Mouse (Mus musculus): ENCODE measurements around the gene Tyro3.

Gene Tyro3

DNA sequence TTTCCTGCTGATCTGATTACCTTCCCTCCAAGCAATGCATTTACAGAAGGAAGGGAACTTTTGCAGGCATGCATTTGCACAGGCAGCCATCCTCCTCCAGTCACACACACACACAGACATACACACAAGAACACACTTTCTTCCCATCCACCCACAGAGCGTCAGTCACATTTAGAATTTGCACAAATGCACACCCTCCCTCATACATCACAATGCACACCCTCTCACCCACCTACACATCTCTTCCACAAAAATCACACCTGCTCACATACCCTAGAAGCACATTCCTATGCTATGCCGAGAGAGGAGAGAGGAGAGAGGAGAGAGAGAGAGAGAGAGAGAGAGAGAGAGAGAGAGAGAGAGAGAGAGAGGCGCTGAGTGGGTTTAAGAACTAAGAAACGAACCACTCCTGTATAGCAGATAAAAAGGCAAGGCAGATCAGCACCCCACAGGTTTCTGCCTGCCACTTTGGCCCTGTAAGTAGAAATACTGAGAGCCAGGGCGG is at the start of gene Tyro3:
Gene Tyro3, plus strand, starts transcription at position 455 of the 505 bp plus-strand sequence.
- DNase-seq (ENCODE audit: low spot score) = no peak

- DNase-seq (ENCODE audit: low spot score) = no peak
These were observed 48.3 kb upstream of the Tyro3 start for GRCm38 (mm10) chr2:119749260-119749659.

DNA sequence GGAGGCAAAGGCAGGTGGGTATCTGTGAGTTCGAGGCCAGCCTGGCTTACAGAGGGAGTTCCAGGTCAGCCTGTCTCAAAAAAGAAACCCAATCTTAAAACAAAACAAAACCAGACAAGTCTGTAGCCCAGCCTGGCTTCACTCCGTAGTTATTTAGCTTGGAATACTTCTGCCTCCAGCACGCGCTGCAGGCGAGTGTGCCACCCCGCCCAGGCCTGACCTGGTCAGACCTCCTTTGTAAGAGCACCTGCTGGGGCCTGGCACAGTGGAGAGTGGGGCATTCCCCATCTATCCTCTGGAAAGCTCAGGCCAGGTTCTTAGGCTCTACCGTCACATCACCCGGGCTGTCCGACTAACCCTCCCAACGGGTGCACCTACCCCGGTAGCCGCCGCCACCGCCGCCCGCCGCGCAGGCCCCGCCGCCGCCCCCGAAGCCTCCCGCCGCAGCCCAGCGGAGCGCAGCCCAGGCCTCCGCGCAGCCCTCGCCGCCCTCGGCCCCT is 39.9 kb upstream of the Tyro3 start:
- DNase-seq (ENCODE audit: low spot score) = no peak

DNA sequence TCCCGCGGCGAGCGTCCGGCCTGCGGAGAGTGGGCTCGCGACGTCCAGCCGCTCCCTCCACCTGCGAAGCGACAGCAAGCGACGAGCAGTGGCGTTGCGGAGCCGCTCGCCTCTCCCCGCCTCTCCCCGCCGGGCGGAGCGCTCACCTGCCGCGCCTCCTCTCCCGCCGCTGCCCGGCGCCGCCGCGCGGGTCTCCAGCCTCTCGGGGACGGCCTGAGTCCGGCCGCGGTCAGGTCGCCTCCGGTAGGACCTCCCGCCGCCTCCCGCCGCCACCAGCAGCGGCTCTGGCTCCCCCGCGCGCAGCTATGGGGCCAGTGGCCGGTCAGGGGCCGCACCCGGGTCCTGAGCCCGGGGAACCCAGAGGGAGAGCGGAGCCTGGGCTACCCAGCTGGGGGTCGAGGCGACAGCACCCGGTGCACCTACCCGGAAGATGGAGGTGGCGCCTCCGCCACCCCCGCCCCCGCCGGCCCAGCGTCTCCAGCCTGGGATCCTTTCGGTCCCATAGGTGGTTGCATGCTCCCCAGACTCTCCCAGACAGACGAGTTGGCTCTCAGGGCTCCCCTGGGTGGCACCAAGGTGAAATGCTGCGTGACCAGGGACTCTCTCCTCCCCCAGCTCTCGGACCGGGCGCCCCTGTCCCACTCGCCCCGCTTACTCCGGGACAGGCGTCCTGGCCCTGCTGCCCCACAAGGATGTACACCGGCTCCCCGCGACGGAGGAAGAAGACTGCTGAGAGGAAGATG is 39.3 kb upstream of the Tyro3 start:
- peak; percentile 11 for DNase-seq (ENCODE audit: low spot score)

- DNase-seq (ENCODE audit: low spot score) = no peak
These were observed 38.4 kb upstream of the Tyro3 start for GRCm38 (mm10) chr2:119758844-119759835.

DNA sequence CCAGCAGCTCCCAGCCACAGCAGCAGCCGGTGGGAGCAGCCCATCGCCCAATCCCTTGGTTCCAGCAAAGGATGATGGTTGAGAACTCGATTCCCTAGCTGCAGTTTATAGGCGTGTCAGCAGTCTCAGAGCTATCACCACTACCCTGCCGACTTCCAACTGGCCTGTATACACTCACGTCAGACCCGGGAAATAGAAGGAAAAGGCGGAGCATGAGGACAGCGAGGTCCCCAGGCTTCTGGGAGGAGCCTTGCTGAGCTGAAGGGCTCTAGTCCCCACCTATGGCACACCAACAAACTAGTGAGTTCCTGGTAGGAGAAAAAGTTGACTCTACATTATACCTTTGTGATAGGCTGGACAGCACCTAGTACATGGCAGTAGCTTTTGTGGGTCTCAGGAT is 37.3 kb upstream of the Tyro3 start, which contains the start of gene Ltk:
Gene Ltk, minus strand, starts transcription at position 181 of the 400 bp plus-strand sequence.
- DNase-seq (ENCODE audit: low spot score) = no peak

DNA sequence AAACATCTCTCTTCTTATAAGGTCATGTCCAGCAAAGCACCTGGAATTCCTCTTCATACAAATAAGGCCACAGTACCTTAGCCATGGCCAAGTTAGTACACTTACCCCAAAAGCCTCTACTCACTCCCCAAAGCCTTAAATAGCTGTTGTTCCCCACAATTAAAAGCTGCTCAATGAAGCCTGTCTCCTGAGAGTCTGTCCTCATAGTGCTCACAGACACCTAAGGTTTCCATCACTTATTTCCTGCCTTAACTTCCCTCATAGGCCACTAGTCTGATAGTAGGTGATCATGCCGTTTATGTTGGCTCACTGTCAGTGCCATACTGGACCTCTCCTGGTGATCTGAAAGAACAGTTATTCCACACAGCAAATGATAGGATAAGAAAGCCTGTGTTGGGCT is 35.3 kb upstream of the Tyro3 start:
- no peak for DNase-seq (ENCODE audit: low spot score)

DNA sequence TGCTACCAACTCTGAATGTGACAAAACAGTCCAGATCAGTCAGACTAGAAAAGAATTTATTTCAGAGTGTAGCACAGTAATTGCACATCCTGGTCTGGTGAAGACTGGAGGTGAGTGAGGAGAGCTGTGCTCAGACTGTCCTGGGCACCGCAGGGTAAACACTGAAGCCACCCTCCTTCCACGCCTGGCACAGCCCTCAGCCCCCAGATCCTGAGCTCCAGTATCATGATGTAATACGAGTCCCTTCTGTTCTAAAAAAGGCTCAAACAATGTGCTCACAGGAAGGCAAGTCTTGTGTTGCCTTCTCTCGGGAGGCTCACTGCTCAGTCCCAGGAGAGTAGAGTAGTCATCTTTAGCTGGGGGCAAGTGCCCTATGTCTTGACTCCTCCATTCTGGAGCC is 33.6 kb upstream of the Tyro3 start:
- no peak for DNase-seq (ENCODE audit: low spot score)

GRCm38 (mm10) chr2:119767246-119767645 is 30.3 kb upstream of the Tyro3 start:
- DNase-seq (ENCODE audit: low spot score) = no peak

- DNase-seq (ENCODE audit: low spot score) = peak; percentile 78
These were observed 10.2 kb upstream of the Tyro3 start, which contains the start of gene Rpap1 for GRCm38 (mm10) chr2:119787206-119787883. TSS of gene Rpap1 (minus strand) at chr2:119787537.

DNA sequence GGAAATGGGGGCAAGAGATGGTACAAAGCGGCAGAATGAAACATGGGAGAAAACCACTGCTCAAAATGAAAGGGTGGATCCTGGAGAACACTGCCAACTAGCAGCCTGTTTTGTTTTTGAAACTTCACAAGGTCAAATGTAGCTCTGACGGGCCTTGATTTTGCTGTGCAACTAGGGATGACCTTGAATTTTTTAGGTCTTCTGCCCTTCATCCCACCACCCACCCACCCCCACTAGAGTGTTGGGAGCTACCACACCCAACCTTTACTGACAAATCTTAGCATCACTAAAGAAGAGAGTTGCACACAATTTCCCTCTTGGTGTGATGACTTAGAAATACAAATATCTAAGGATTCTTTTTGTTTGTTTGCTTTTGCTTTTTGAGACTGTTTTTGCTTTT is 7.5 kb upstream of the Tyro3 start:
- no peak for DNase-seq (ENCODE audit: low spot score)

DNA sequence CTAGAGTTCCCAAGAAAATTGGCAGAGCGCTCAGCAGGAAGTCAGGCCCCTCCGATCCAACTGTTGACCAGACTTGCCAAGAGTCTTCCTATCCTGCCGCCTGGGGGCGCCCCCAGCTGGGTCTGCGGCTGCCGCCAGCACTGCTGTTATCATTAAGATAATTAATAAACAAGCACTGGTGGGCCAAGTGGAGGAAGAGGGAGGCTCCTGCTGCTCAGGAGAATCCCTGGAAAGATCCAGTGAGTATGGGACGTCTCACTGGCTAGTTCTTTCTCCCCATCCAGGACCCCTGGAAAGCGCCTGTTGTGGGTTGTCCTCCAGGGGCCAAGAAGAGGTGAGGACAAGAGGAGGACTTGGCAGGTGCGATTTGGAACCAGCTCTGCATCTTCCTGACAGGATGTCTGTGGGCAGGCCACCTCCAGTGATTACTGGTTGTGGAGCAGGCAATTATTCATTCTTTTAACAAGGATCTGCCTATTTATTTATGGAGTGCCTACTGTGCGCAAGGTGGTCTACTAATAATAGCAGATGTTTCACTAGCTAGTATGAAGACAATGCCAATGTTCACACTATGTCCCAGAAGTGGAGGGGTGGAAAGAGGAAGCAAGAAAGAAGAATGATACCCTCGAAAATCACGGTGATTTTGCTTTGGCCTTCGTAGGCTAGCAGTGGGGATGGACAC is 854 bp downstream of the Tyro3 start:
- DNase-seq (ENCODE audit: low spot score) = peak; percentile 60

- peak; percentile 43 for DNase-seq (ENCODE audit: low spot score)
These were observed 1.8 kb downstream of the Tyro3 start for GRCm38 (mm10) chr2:119799181-119799960.

DNA sequence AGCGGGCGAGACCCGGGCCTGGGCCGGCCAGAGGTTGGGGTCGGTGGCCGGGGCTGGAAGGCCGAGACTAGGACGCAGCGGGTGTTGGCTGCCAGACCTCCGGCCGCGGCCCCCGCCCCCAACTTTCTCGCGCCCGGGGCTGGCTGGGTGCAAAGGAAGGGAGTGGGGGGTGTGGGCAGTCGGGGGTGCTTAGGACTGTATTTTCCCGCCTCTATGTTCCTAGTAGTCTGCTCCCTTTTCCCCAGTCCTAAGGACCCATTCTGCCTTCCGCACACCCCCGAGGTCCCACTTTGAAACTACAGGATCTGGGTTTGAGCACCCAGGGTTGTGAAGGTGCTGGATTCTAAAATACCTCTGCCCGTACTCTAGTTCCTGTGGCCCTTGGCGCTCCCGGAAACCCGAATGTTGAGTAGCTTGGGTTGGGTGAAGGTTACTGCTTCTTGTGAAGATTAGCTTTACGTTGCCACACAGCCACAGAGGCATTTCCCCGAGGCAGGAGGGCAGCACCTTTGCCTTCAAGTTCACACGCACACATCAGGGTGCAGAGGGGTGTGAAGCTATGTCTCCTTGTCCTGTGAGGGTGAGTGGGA is 2.5 kb downstream of the Tyro3 start:
- no peak for DNase-seq (ENCODE audit: low spot score)

- no peak for DNase-seq (ENCODE audit: low spot score)
These were observed 3.6 kb downstream of the Tyro3 start for GRCm38 (mm10) chr2:119800876-119801846.

GRCm38 (mm10) chr2:119802767-119803617 is 5.5 kb downstream of the Tyro3 start:
- DNase-seq (ENCODE audit: low spot score) = no peak

- no peak for DNase-seq (ENCODE audit: low spot score)
These were observed 6.2 kb downstream of the Tyro3 start for GRCm38 (mm10) chr2:119803618-119804274.
